Mouse (Mus musculus): ENCODE data around the gene Kcnt1. TPM values are rescaled to one million over a fixed set of nuclear protein-coding genes. Genes with fewer than 3 reads are reported as not detected.

Gene Kcnt1
- not detected for total RNA-seq (2023)

GRCm38 (mm10) chr2:25863337-25864131, at the start of gene Kcnt1:
Gene Kcnt1 (plus strand): TSS chr2:25863734.

GRCm38 (mm10) chr2:25815748-25816147, 47.8 kb upstream of the Kcnt1 start, which contains the start of gene Glt6d1:
Gene Glt6d1 (minus strand): TSS chr2:25815848.

GRCm38 (mm10) chr2:25822806-25823205, 40.7 kb upstream of the Kcnt1 start, which contains the start of gene Lcn9:
Gene Lcn9 (plus strand): TSS chr2:25823153.

GRCm38 (mm10) chr2:25847226-25847625, 16.3 kb upstream of the Kcnt1 start, which contains the start of gene Sohlh1:
Gene Sohlh1 (minus strand): TSS chr2:25847248.

Other genes with a start within 250 kb of the Kcnt1 start
- gene Ccdc183, start 246.1 kb upstream of the Kcnt1 start, total RNA-seq (2023): not detected
- gene Tmem141, start 241.7 kb upstream of the Kcnt1 start, total RNA-seq (2023): 1 to 10 TPM; 3.5 to 4.4 TPM
- gene Fcna, start 235.7 kb upstream of the Kcnt1 start, total RNA-seq (2023): 1 to 10 TPM; 1.8 to 2.7 TPM
- not detected for gene Lcn8, start 210.6 kb upstream of the Kcnt1 start, total RNA-seq (2023)
- gene Lcn5, start 205.8 kb upstream of the Kcnt1 start, total RNA-seq (2023): not detected
- not detected for gene Lcn6, start 186.9 kb upstream of the Kcnt1 start, total RNA-seq (2023)
- gene Lcn10, start 181.0 kb upstream of the Kcnt1 start, total RNA-seq (2023): not detected
- gene Obp2a, start 163.7 kb upstream of the Kcnt1 start, total RNA-seq (2023): not detected
- 1 to 10 TPM; 4.0 to 6.7 TPM for gene Bmyc, start 157.0 kb upstream of the Kcnt1 start, total RNA-seq (2023)
- gene Obp2b, start 126.7 kb upstream of the Kcnt1 start, total RNA-seq (2023): not detected
- not detected for gene Lcn3, start 98.2 kb upstream of the Kcnt1 start, total RNA-seq (2023)
- not detected for gene Lcn11, start 86.7 kb upstream of the Kcnt1 start, total RNA-seq (2023)
- not detected for gene Gm13539, start 81.5 kb upstream of the Kcnt1 start, total RNA-seq (2023)
- not detected for gene Glt6d1, start 47.9 kb upstream of the Kcnt1 start, total RNA-seq (2023)
- not detected for gene Lcn9, start 40.6 kb upstream of the Kcnt1 start, total RNA-seq (2023)
- gene Sohlh1, start 16.5 kb upstream of the Kcnt1 start, total RNA-seq (2023): not detected
- 10 to 100 TPM in 1 of 2 experiments, 1 to 10 TPM in 1; 7.9 to 15.9 TPM for gene Camsap1, start 119.5 kb downstream of the Kcnt1 start, total RNA-seq (2023)
- 10 to 100 TPM; 18.7 to 36.4 TPM for gene Ubac1, start 158.0 kb downstream of the Kcnt1 start, total RNA-seq (2023)